Mouse (Mus musculus) erythroblast, embryonic 14.5 days (primary cell): ENCODE data around the gene Nckap5.

Source experiments
- GATA1 ChIP-seq: IDR thresholded peaks from 2 replicates; pipeline ENCODE4 v1.6.1; 2012; ENCODE audit warnings: low read length, inconsistent platforms, mixed read lengths
- TAL1 ChIP-seq: IDR thresholded peaks from 3 replicates; pipeline ENCODE4 v1.6.1; 2012; ENCODE audit warnings: low read length, inconsistent platforms, mixed read lengths

- TF ChIP-seq TAL1 (no peak), GATA1 (no peak)
Measured at GRCm38 (mm10) chr1:126829031-126829430, 1.6 kb downstream of the Nckap5 start.
